Mouse (Mus musculus): ENCODE results near the gene Entpd6. TPM values are rescaled to one million over a fixed set of nuclear protein-coding genes. Genes with fewer than 3 reads are reported as not detected.

Gene Entpd6
- polyA plus RNA-seq, 1 experiment from 2014 or later: 34.4 TPM

- H3K27me3 ChIP-seq (replicated peaks; ENCODE audit: control insufficient read depth, insufficient read depth, low read length): no peaks in the 10 kb centered on the region
- peaks cover 17% of the 10 kb centered on the region for H3K36me3 ChIP-seq (ENCODE audit: control insufficient read depth, insufficient read depth, low read length)
- H3K9me3 ChIP-seq (ENCODE audit: control insufficient read depth, low read length): no peaks in the 10 kb centered on the region
- no peak overlapping the region for H3K9ac ChIP-seq (ENCODE audit: low read depth, low read length)
- no peak for ATAC-seq (replicated peaks; ENCODE audit: low FRiP score)
- no peaks in the 10 kb centered on the region for H3K4me1 ChIP-seq (replicated peaks; ENCODE audit: control insufficient read depth, insufficient read depth, low read length)
- no peak overlapping the region for H3K27ac ChIP-seq (ENCODE audit: low read depth, low read length)
- no peak overlapping the region for H3K4me2 ChIP-seq
- H3K4me3 ChIP-seq (ENCODE audit: low read depth, low read length): no peak overlapping the region
- no peak for DNase-seq (ENCODE audit: low spot score)
- 87% methylated on average over 5 of the region's 5 CpGs for WGBS
Observed at GRCm38 (mm10) chr2:150800616-150801015, 51.8 kb downstream of the Entpd6 start.

GRCm38 (mm10) chr2:150803035-150803434 lies 54.2 kb downstream of the Entpd6 start:
- H3K27ac ChIP-seq (ENCODE audit: low read depth, low read length): no peak overlapping the region
- DNase-seq (ENCODE audit: low spot score) (no peak), ATAC-seq (replicated peaks; ENCODE audit: low FRiP score) (no peak)
- H3K4me3 ChIP-seq (ENCODE audit: low read depth, low read length): no peak overlapping the region
- 83% methylated on average over 1 of the region's 1 CpGs for WGBS
- H3K9me3 ChIP-seq (ENCODE audit: control insufficient read depth, low read length): no peaks in the 10 kb centered on the region
- H3K4me2 ChIP-seq: no peak overlapping the region
- H3K36me3 ChIP-seq (ENCODE audit: control insufficient read depth, insufficient read depth, low read length): peaks cover 19% of the 10 kb centered on the region
- H3K9ac ChIP-seq (ENCODE audit: low read depth, low read length): no peak overlapping the region
- H3K27me3 ChIP-seq (replicated peaks; ENCODE audit: control insufficient read depth, insufficient read depth, low read length): no peaks in the 10 kb centered on the region
- H3K4me1 ChIP-seq (replicated peaks; ENCODE audit: control insufficient read depth, insufficient read depth, low read length): no peaks in the 10 kb centered on the region

- DNase-seq (ENCODE audit: low spot score) (no peak), ATAC-seq (replicated peaks; ENCODE audit: low FRiP score) (no peak)
- 81% methylated on average over 6 of the region's 6 CpGs for WGBS
- H3K36me3 ChIP-seq (ENCODE audit: control insufficient read depth, insufficient read depth, low read length): peaks cover 28% of the 10 kb centered on the region
- no peaks in the 10 kb centered on the region for H3K27me3 ChIP-seq (replicated peaks; ENCODE audit: control insufficient read depth, insufficient read depth, low read length)
- H3K9ac ChIP-seq (ENCODE audit: low read depth, low read length): no peak overlapping the region
- no peak overlapping the region for H3K27ac ChIP-seq (ENCODE audit: low read depth, low read length)
- no peaks in the 10 kb centered on the region for H3K4me1 ChIP-seq (replicated peaks; ENCODE audit: control insufficient read depth, insufficient read depth, low read length)
- H3K4me2 ChIP-seq: no peak overlapping the region
- no peaks in the 10 kb centered on the region for H3K9me3 ChIP-seq (ENCODE audit: control insufficient read depth, low read length)
- no peak overlapping the region for H3K4me3 ChIP-seq (ENCODE audit: low read depth, low read length)
Observed at GRCm38 (mm10) chr2:150808381-150808780, 59.5 kb downstream of the Entpd6 start.

GRCm38 (mm10) chr2:150808812-150809211 lies 60.0 kb downstream of the Entpd6 start:
- no peak overlapping the region for H3K9ac ChIP-seq (ENCODE audit: low read depth, low read length)
- H3K36me3 ChIP-seq (ENCODE audit: control insufficient read depth, insufficient read depth, low read length): peaks cover 28% of the 10 kb centered on the region
- DNase-seq (ENCODE audit: low spot score) (no peak), ATAC-seq (replicated peaks; ENCODE audit: low FRiP score) (no peak)
- WGBS: 90% methylated on average over 6 of the region's 6 CpGs
- no peak overlapping the region for H3K27ac ChIP-seq (ENCODE audit: low read depth, low read length)
- no peaks in the 10 kb centered on the region for H3K27me3 ChIP-seq (replicated peaks; ENCODE audit: control insufficient read depth, insufficient read depth, low read length)
- H3K4me1 ChIP-seq (replicated peaks; ENCODE audit: control insufficient read depth, insufficient read depth, low read length): no peaks in the 10 kb centered on the region
- no peaks in the 10 kb centered on the region for H3K9me3 ChIP-seq (ENCODE audit: control insufficient read depth, low read length)
- no peak overlapping the region for H3K4me3 ChIP-seq (ENCODE audit: low read depth, low read length)
- H3K4me2 ChIP-seq: no peak overlapping the region

GRCm38 (mm10) chr2:150810603-150811002 lies 61.8 kb downstream of the Entpd6 start:
- DNase-seq (ENCODE audit: low spot score) (no peak), ATAC-seq (replicated peaks; ENCODE audit: low FRiP score) (peak; percentile 63)
- Histone ChIP-seq H3K4me1 (replicated peaks; ENCODE audit: control insufficient read depth, insufficient read depth, low read length) (no peaks in the 10 kb centered on the region), H3K27ac (ENCODE audit: low read depth, low read length) (no peak overlapping the region), H3K4me2 (no peak overlapping the region), H3K9me3 (ENCODE audit: control insufficient read depth, low read length) (no peaks in the 10 kb centered on the region), H3K36me3 (ENCODE audit: control insufficient read depth, insufficient read depth, low read length) (peaks cover 25% of the 10 kb centered on the region; the same call in 1 of the 2 replicates), H3K27me3 (replicated peaks; ENCODE audit: control insufficient read depth, insufficient read depth, low read length) (no peaks in the 10 kb centered on the region), H3K9ac (ENCODE audit: low read depth, low read length) (no peak overlapping the region), H3K4me3 (ENCODE audit: low read depth, low read length) (no peak overlapping the region)
- WGBS: 71% methylated on average over 5 of the region's 5 CpGs

GRCm38 (mm10) chr2:150812816-150813215 lies 64.0 kb downstream of the Entpd6 start:
- 84% methylated on average over 6 of the region's 6 CpGs for WGBS
- Histone ChIP-seq H3K27me3 (replicated peaks; ENCODE audit: control insufficient read depth, insufficient read depth, low read length) (no peaks in the 10 kb centered on the region), H3K36me3 (ENCODE audit: control insufficient read depth, insufficient read depth, low read length) (peaks cover 29% of the 10 kb centered on the region), H3K9me3 (ENCODE audit: control insufficient read depth, low read length) (no peaks in the 10 kb centered on the region), H3K9ac (ENCODE audit: low read depth, low read length) (no peak overlapping the region), H3K27ac (ENCODE audit: low read depth, low read length) (no peak overlapping the region), H3K4me3 (ENCODE audit: low read depth, low read length) (no peak overlapping the region), H3K4me1 (replicated peaks; ENCODE audit: control insufficient read depth, insufficient read depth, low read length) (no peaks in the 10 kb centered on the region), H3K4me2 (no peak overlapping the region)
- DNase-seq (ENCODE audit: low spot score): no peak
- ATAC-seq (replicated peaks; ENCODE audit: low FRiP score): no peak

- Histone ChIP-seq H3K9ac (ENCODE audit: low read depth, low read length) (no peak overlapping the region), H3K27me3 (replicated peaks; ENCODE audit: control insufficient read depth, insufficient read depth, low read length) (no peaks in the 10 kb centered on the region), H3K4me1 (replicated peaks; ENCODE audit: control insufficient read depth, insufficient read depth, low read length) (no peaks in the 10 kb centered on the region), H3K9me3 (ENCODE audit: control insufficient read depth, low read length) (no peaks in the 10 kb centered on the region), H3K27ac (ENCODE audit: low read depth, low read length) (no peak overlapping the region), H3K4me2 (no peak overlapping the region), H3K4me3 (ENCODE audit: low read depth, low read length) (no peak overlapping the region), H3K36me3 (ENCODE audit: control insufficient read depth, insufficient read depth, low read length) (peaks cover 39% of the 10 kb centered on the region)
- DNase-seq (ENCODE audit: low spot score) (no peak), ATAC-seq (replicated peaks; ENCODE audit: low FRiP score) (no peak)
- WGBS: 91% methylated on average over 18 of the region's 18 CpGs
Observed at GRCm38 (mm10) chr2:150816676-150817402, 68.0 kb downstream of the Entpd6 start.

- Histone ChIP-seq H3K9ac (ENCODE audit: low read depth, low read length) (no peak overlapping the region), H3K27me3 (replicated peaks; ENCODE audit: control insufficient read depth, insufficient read depth, low read length) (no peaks in the 10 kb centered on the region), H3K4me2 (no peak overlapping the region), H3K36me3 (ENCODE audit: control insufficient read depth, insufficient read depth, low read length) (peaks cover 38% of the 10 kb centered on the region), H3K27ac (ENCODE audit: low read depth, low read length) (no peak overlapping the region), H3K9me3 (ENCODE audit: control insufficient read depth, low read length) (no peaks in the 10 kb centered on the region), H3K4me1 (replicated peaks; ENCODE audit: control insufficient read depth, insufficient read depth, low read length) (no peaks in the 10 kb centered on the region), H3K4me3 (ENCODE audit: low read depth, low read length) (no peak overlapping the region)
- no peak for DNase-seq (ENCODE audit: low spot score)
- WGBS: 89% methylated on average over 8 of the region's 8 CpGs
- no peak for ATAC-seq (replicated peaks; ENCODE audit: low FRiP score)
Observed at GRCm38 (mm10) chr2:150818742-150819141, 69.9 kb downstream of the Entpd6 start.

- Histone ChIP-seq H3K4me1 (replicated peaks; ENCODE audit: control insufficient read depth, insufficient read depth, low read length) (no peaks in the 10 kb centered on the region), H3K36me3 (ENCODE audit: control insufficient read depth, insufficient read depth, low read length) (peaks cover 36% of the 10 kb centered on the region), H3K4me2 (no peak overlapping the region), H3K9me3 (ENCODE audit: control insufficient read depth, low read length) (no peaks in the 10 kb centered on the region), H3K27ac (ENCODE audit: low read depth, low read length) (no peak overlapping the region), H3K27me3 (replicated peaks; ENCODE audit: control insufficient read depth, insufficient read depth, low read length) (no peaks in the 10 kb centered on the region), H3K9ac (ENCODE audit: low read depth, low read length) (no peak overlapping the region), H3K4me3 (ENCODE audit: low read depth, low read length) (no peak overlapping the region)
- DNase-seq (ENCODE audit: low spot score) (no peak), ATAC-seq (replicated peaks; ENCODE audit: low FRiP score) (no peak)
- WGBS: 83% methylated on average over 8 of the region's 8 CpGs
Observed at GRCm38 (mm10) chr2:150820720-150821119, 71.9 kb downstream of the Entpd6 start.

All from liver, embryonic 11.5 days (tissue).